Mouse (Mus musculus): ENCODE measurements around the gene Casp1. TPM values are rescaled to one million over a fixed set of nuclear protein-coding genes. Genes with fewer than 3 reads are reported as not detected.

The Casp1 gene
- total RNA-seq (2012; rRNA removed) (66.0 and 66.6 TPM in 2 replicates), total RNA-seq (2014; rRNA removed) (138 and 171 TPM in 2 replicates), polyA plus RNA-seq (2012; ENCODE audit: insufficient read length, low read depth) (90.3 and 110 TPM in 2 replicates)

GRCm38 (mm10) chr9:5298329-5299131, at the start of gene Casp1:
Gene Casp1, plus strand, starts transcription at chr9:5298517.
- Histone ChIP-seq H3K4me2 (ENCODE audit: insufficient read depth, low read depth, poor library complexity, severe bottlenecking) (peak within 1 kb of the TSS; percentile 89), H3K36me3 (replicated peaks in 1 of 2; ENCODE audit: control insufficient read depth in 1 of 2, insufficient read depth in 1 of 2, low read length in 1 of 2) (peaks cover 2 to 12% of the 10 kb centered on the region in 2 experiments), H3K9ac (ENCODE audit: insufficient read depth, low read depth) (peak within 1 kb of the TSS; percentile 99), H3K4me3 (replicated peaks in 1 of 3; ENCODE audit: low read depth in 2 of 3, low read length in 2 of 3, poor library complexity in 1 of 3) (peak within 1 kb of the TSS; percentile 58 to 93 (median 84)), H3K79me2 (replicated peaks; ENCODE audit: control insufficient read depth, extremely low read depth, insufficient read depth, poor library complexity, severe bottlenecking) (peaks cover 23% of the 10 kb centered on the region), H3K4me1 (ENCODE audit: control insufficient read depth in 1 of 2, insufficient read depth in 2 of 2) (peaks cover 0 to 30% of the 10 kb centered on the region in 2 experiments; a peak in 2 of 4 replicates), H3K27ac (ENCODE audit: insufficient read depth, low read depth) (peak within 1 kb of the TSS; percentile 95), H3K9me3 (replicated peaks; ENCODE audit: low read length) (no peaks in the 10 kb centered on the region), H3K27me3 (replicated peaks) (no peaks in the 10 kb centered on the region)
- in situ Hi-C loops (cut with MboI; ENCODE audit: low pct_ligation_motif_present, low pct_unique_long_range_greater_than_20kb, low sequenced_read_pairs) (loop anchor here (10.0 kb wide), 1 partner anchor 154 kb away; no protein-coding TSS in a partner anchor), dilution Hi-C loops (cut with MboI; ENCODE audit: extremely low pct_ligation_motif_present, extremely low pct_unique_long_range_greater_than_20kb, low sequenced_read_pairs) (no loop called here)
- DNase-seq (ENCODE audit: extremely low read depth): peak; percentile 71
- no peak; the same call in none of the 2 replicates for TF ChIP-seq ZNF384 (IDR thresholded peaks at IDR 0.05; ENCODE audit: low read depth, low read length)
- peak; percentile 86 for TF ChIP-seq SIN3A (IDR thresholded peaks at IDR 0.05; ENCODE audit: low read length)
- TF ChIP-seq ZMIZ1 (IDR thresholded peaks at IDR 0.05; ENCODE audit: low read depth, low read length): 0 out of 2 replicates have a peak, but pooled peaks have one; percentile 24
- TF ChIP-seq MAX (IDR thresholded peaks at IDR 0.05; ENCODE audit: low read length): peak; percentile 84
- TF ChIP-seq POLR2A (IDR thresholded peaks at IDR 0.05; ENCODE audit: low read depth, low read length): peak; percentile 32; the same call in 1 of the 2 replicates
- TF ChIP-seq MAFK (IDR thresholded peaks at IDR 0.05; ENCODE audit: insufficient replicate concordance, low read length): peak; percentile 76
- TF ChIP-seq CHD2 (IDR thresholded peaks at IDR 0.05; ENCODE audit: low read length): 0 out of 2 replicates have a peak, but pooled peaks have one; percentile 44
- no peak for TF ChIP-seq ZC3H11A (IDR thresholded peaks at IDR 0.05; ENCODE audit: low read depth, low read length)
- TF ChIP-seq UBTF (IDR thresholded peaks at IDR 0.05; ENCODE audit: low read depth, low read length): no peak
- peak; percentile 66 for TF ChIP-seq EP300 (IDR thresholded peaks at IDR 0.05; ENCODE audit: low read length)
- TF ChIP-seq BHLHE40 (IDR thresholded peaks at IDR 0.05; ENCODE audit: low read depth, low read length): peak; percentile 38
- peak; percentile 83 for TF ChIP-seq MYC (IDR thresholded peaks at IDR 0.05; ENCODE audit: low read depth, low read length)
- no peak for TF ChIP-seq JUND (conservative IDR thresholded peaks at IDR 0.05; ENCODE audit: low read depth, low read length)
- 0 out of 2 replicates have a peak, but pooled peaks have one; percentile 15 for TF ChIP-seq MAZ (IDR thresholded peaks at IDR 0.05; ENCODE audit: low read depth, low read length)
- TF ChIP-seq SMC3 (IDR thresholded peaks at IDR 0.05; ENCODE audit: low read depth, low read length): no peak
- TF ChIP-seq RCOR1 (conservative IDR thresholded peaks at IDR 0.05; ENCODE audit: low read depth, low read length): 0 out of 2 replicates have a peak, but pooled peaks have one; percentile 51
- TF ChIP-seq KAT2A (IDR thresholded peaks at IDR 0.05; ENCODE audit: insufficient replicate concordance, low read length): no peak
- peak; percentile 11 for TF ChIP-seq HCFC1 (IDR thresholded peaks at IDR 0.05; ENCODE audit: low read depth, low read length)
- no peak for TF ChIP-seq E2F4 (IDR thresholded peaks at IDR 0.05; ENCODE audit: insufficient replicate concordance, low read depth, low read length)
- TF ChIP-seq NRF1 (IDR thresholded peaks at IDR 0.05; ENCODE audit: low read depth, low read length): peak; percentile 66
- no peak for TF ChIP-seq CTCF (conservative IDR thresholded peaks at IDR 0.05 in 1 of 2, IDR thresholded peaks at IDR 0.05 in 1 of 2; ENCODE audit: low read depth in 2 of 2, low read length in 2 of 2)
- TF ChIP-seq ZKSCAN1 (IDR thresholded peaks at IDR 0.05; ENCODE audit: borderline replicate concordance, low read depth, low read length): no peak
- TF ChIP-seq RAD21 (IDR thresholded peaks at IDR 0.05; ENCODE audit: low read depth, low read length): no peak
- peak; percentile 13; the same call in 1 of the 2 replicates for TF ChIP-seq JUN (IDR thresholded peaks at IDR 0.05; ENCODE audit: insufficient read depth, low read depth, low read length)
- peak; percentile 90 for TF ChIP-seq MXI1 (IDR thresholded peaks at IDR 0.05; ENCODE audit: low read depth, low read length)
- 0 out of 2 replicates have a peak, but pooled peaks have one; percentile 26 for TF ChIP-seq ELF1 (IDR thresholded peaks at IDR 0.05; ENCODE audit: low read depth, low read length)
- peak; percentile 76 for TF ChIP-seq IRF4 (IDR thresholded peaks at IDR 0.05; ENCODE audit: low read depth, low read length)
- 0 out of 2 replicates have a peak, but pooled peaks have one; percentile 29 for TF ChIP-seq POLR2AphosphoS2 (IDR thresholded peaks at IDR 0.05; ENCODE audit: low read depth, low read length)
- no peak for TF ChIP-seq GABPA (IDR thresholded peaks at IDR 0.05; ENCODE audit: insufficient replicate concordance, low read depth, low read length)
- peak; percentile 57 for TF ChIP-seq ETS1 (conservative IDR thresholded peaks at IDR 0.05; ENCODE audit: low read depth, low read length)
- TF ChIP-seq USF2 (conservative IDR thresholded peaks at IDR 0.05; ENCODE audit: low read depth, low read length): no peak
- TF ChIP-seq TCF12 (IDR thresholded peaks at IDR 0.05; ENCODE audit: low read depth, low read length): peak; percentile 45; the same call in 1 of the 2 replicates
- no peak for TF ChIP-seq USF1 (IDR thresholded peaks at IDR 0.05; ENCODE audit: low read depth, low read length)
- no peak for TF ChIP-seq PAX5 (IDR thresholded peaks at IDR 0.05; ENCODE audit: low read length)
- peak; percentile 70 for TF ChIP-seq NELFE (IDR thresholded peaks at IDR 0.05; ENCODE audit: low read depth, low read length)
- TF ChIP-seq TBP (conservative IDR thresholded peaks at IDR 0.05; ENCODE audit: low read depth, low read length): peak; percentile 86
- TF ChIP-seq CHD1 (IDR thresholded peaks at IDR 0.05; ENCODE audit: low read depth, low read length): peak; percentile 95
